Mouse (Mus musculus) urinary bladder, postnatal 10 days (tissue): Measurements from ENCODE around the gene Prss53.
"Not testable (repeated sequence)": the region's sequence is repeated elsewhere in the genome, so short reads cannot be mapped to it uniquely, and the experiment has no call there.

ENCODE experiments used
- DNase-seq: peaks from one replicate; pipeline ENCODE4 v3.0.0; 2022; ENCODE audit warnings: low spot score

Prss53 gene

GRCm38 (mm10) chr7:127875627-127876001 lies 15.2 kb downstream of the Prss53 start:
- peak; percentile 76 for DNase-seq

DNA sequence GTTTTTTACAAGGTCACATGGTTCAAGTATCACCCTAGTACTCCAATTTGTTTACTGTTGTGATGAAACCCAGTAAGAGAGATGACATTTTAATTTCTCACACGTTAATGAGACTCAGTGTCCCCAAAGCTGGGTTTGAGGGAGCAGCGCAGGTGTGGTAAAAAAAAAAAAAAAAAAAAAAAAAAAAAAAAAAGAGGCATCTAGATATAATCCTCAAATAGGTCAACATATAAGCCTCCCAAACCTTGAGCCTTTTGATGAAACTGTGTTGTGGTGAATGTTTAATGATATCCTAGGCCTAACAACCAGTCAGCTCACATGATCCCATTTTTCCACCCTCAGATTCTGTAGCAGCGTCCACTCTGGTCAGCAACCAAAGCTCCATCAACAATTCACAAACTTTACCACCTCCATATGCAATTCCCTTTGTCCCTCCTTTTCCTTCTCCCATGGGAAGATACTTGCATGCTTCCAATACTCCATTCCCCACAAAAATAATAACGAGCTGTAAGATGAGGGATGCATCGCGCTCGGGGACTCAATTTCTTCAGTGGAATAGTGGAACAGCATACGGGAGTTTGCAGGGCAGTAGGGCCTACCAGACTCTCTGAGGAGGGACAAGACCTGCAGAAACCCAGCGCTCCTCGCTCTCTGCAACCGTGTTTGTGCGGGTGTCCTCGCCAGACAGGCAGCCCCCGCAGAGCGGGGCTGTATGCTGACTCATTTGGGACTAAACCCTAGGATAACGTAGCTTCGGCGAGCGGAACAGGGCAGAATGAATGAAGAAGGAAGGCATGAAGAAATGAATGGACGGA lies 15.8 kb downstream of the Prss53 start:
- no peak for DNase-seq

GRCm38 (mm10) chr7:127870136-127870821 lies 20.5 kb downstream of the Prss53 start:
- no peak for DNase-seq

DNA sequence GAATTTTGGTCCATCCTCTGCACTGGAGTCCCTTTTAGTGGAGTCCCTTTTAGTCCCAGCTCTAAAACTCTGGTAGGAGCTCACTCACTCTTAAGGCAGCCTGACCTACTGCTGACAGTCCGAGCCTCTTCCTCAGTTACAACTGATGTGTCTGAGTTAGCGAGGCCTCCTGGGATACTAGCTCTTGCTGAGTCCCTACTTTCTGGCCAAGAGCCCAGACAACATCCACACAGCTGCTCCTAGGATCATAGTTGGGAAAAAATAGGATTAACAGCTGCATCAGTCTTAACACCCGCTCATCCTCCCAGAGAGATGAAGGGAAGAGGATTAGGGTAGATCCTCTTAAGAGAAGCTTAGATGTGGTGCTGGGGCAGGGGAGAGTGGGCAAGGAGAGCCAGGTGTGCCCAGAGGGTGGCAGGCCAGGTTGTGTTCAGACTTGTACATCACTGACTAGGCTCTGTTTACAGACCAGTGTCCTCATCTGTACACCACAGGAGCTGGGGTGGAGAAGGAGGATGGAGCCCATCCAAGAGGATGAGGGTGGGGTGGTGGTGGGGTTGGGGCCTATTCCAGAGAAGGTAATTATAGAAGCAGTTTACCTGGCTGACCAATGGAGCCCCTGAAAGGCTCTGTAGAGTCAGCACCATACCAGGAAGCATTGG lies 21.5 kb downstream of the Prss53 start:
- DNase-seq = no peak

GRCm38 (mm10) chr7:127867641-127868040 lies 23.1 kb downstream of the Prss53 start:
- no peak for DNase-seq

GRCm38 (mm10) chr7:127866434-127866833 lies 24.3 kb downstream of the Prss53 start:
- no peak for DNase-seq

DNA sequence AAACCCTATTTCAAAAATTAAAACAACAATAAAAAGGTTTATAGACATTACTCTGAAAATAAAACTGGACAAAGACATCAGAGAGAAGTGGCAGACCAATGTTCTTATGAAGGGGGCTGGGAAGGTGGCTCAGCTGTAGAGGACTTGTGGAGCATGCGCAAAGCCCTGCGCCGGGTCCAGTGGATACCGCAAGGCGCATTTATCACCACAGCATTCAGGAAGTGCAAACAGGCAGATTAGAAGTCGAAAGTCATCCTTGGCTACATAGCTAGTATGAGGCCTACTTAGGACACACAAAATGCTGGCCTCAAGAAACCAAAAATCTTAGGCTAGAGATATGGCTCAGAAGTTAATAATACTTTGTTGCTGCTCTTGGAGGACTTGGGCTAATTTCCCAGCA lies 32.5 kb downstream of the Prss53 start:
- no peak for DNase-seq

DNA sequence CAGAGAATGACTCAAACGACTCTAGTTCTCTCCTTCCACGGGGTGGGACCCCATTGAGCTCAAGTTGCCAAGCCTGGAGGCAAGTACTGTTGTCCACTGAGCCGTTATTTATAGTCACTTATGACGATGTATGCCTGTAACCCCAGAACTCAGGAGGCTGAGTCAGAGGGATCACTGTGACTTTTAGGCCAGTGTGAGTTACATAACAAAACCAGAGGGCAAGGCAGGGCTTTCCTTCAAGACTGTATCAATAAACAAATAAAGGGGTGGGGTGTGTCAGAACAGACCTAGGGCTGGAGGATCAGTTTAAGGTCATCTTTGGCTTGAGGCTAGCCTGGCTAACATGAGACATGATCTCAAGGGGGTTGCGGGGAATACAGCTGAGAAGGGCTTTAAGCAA lies 39.9 kb downstream of the Prss53 start:
- no peak for DNase-seq

DNA sequence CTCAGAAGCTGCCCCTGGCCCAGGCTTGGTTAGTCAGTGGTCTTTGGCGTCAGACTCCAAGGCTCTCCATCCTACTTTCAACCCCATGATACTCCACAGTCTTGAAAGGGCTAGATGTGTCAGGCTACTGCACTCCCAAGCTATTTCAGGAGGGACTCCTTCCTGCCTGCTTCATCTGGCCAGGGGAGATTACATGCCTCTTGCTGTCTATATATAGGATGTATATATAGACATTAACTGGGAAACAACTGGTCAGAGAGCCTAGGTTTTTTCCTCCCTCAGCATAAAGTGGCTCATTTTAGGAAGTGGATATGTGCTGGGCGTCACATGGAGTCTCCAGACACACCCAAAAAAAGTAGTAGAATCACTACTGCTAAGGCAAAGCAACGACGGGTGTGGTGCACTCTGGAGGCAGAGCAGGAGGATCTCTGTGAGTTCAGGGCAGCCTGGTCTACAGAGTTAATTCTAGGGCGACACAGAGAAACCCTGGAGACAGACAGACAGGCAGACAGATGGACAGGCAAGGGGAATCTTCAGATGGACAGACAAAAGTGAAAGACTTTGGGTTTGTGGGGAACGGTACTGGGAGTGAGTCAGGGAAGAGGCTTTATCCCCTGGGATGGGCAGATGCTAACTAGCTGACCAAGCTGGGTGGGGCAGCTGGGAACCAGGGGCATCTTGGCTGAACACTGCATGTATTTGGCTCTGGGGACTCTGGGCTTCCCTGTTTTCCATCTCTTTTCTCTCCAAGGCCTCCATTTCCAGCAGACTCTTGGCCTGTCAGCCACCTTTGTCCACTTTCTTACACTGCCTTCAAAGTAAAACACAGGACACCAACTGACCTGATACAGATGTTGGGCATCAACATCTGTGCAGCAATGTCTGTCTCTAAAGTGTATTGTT lies 40.5 kb downstream of the Prss53 start:
- no peak for DNase-seq

GRCm38 (mm10) chr7:127842001-127842718 lies 48.6 kb downstream of the Prss53 start:
- DNase-seq = no peak

- DNase-seq = peak; percentile 82
These were observed 49.3 kb downstream of the Prss53 start for GRCm38 (mm10) chr7:127841340-127842000.

GRCm38 (mm10) chr7:127840886-127841285 lies 49.9 kb downstream of the Prss53 start:
- DNase-seq = no peak

- not testable (repeated sequence) for DNase-seq
These were observed 50.7 kb downstream of the Prss53 start for GRCm38 (mm10) chr7:127840031-127840430.

- DNase-seq = not testable (repeated sequence)
These were observed 52.9 kb downstream of the Prss53 start for GRCm38 (mm10) chr7:127837878-127838277.

DNA sequence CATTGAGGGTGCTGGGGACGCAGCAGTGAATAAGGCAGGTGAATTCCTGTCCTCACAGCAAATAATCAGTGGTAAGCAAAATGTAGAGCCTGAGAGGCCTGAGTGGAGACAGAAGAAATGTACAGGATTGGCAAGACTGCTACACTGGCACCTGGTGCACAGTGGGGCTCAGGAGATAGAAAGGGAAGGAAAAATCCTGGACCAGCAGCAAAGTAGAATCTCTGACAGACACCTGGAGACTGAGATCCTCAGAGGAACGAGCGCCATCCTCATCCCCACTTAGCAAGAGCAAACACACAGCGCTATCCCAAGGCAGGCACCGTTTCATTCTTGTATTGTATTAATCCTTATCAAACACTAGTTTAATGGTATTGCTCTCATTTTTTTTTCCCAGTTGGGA lies 53.3 kb downstream of the Prss53 start:
- no peak for DNase-seq
